Mouse (Mus musculus) gonadal fat pad, adult 2 months (tissue): ENCODE results near the gene Ptgfrn. TPM values are rescaled to one million over a fixed set of nuclear protein-coding genes. Genes with fewer than 3 reads are reported as not detected.
A peak's percentile ranks its signal among the peaks of the same experiment; 100 is the strongest.

Source experiments
- DNase-seq: peaks from one replicate; pipeline ENCODE4 v3.0.0-alpha.2; 2012; ENCODE audit warnings: low read depth
- polyA plus RNA-seq: library from polyadenylated mRNA; depleted of rRNA; stranded (reverse); fragments of >200 nt; gene quantifications from 2 replicates; pipeline ENCODE4 v1.2.3, GENCODE M21; 2012

The Ptgfrn gene
- polyA plus RNA-seq, 1 experiment: 16.0 TPM

DNA sequence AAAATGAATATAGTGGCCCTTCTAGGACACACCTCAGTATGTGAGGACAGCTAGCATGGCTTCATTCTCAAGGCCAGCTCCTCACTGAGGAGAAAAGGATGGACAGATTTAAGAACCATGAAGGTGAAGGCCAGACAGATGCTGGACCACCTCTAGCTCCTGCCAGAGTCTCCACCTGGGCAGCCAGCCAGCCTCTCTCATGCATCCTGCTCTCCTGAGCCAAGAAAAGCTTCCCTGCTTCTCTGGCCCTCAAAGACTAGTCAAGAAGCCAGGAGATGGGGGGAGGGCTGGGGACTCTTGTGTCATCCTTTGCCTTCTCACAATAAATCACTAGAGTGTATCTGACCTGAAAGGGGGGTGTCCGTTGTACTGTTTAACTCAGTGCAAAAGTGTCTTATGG is 31.7 kb downstream of the Ptgfrn start:
- no peak for DNase-seq

DNA sequence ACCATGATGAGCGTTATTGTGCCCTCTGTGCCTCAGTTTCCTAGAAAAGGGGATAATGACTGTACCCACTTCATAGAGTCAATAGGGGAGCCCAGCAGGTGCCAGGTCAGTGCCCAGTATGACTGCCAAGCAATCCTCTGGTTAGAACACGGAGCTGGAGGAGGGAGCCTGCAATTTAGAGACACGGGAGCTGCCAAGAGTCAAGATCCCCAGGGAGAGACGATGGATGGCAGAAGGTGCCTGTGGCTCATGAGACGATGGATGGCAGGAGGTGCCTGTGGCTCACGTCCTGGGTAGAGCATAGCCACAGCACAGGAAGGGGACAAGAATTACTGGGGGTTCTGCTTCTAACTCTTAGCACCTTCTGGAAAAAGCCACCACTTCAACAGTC is 32.4 kb downstream of the Ptgfrn start:
- no peak for DNase-seq

DNA sequence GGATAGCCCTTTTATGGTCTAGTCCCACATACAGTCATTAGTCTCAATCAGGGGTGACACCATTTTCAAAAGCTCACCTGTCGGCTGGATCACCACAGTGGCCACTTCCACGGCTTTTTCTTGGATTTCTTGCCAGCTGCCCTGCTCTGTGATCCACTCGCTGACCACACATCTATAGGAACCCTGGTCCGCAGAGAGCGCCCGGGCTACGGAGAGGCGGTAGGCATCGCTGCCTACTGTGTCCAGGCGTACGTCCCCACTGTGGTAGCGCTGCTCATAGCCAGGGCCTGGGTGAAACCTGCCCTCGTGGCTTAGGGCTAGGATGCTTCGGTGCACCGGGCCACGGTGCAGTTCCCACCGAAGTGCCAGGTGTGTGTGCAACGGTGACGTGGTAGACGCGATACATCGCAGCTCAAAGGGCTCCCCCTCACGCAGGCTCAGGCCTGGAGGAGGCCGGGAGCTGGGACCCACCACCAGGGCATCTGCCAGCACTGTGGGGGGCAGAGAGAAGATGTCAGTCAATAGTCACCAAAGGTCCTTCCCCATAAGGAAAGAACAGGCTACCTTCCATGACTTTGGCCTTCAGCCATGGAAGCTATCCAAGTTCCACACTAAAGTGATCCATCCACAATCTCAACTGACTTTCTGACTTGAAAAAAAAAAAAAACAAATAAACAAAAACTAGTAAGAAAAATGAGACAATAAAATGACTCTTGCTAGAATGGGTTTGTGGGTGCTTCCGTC is 32.9 kb downstream of the Ptgfrn start:
- DNase-seq: no peak

DNA sequence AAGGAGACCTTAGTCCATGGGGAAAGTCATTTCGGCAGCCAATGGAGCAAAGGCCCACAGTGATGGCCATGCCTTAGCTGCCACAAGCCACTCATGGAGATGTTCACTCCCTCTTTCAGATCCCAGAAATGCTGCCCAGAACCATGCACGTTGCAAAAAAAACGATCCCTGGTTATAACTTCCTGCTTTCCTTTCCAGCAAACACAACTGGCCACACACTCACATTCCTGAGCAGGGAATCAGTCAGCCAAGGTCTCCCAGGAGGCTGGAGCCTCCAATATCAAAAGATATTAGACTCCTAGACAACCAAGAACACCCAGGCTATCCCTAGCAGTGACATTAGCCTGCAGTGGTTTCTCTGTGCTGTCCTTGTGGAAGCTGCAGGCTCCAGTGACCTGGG is 34.2 kb downstream of the Ptgfrn start:
- DNase-seq: no peak

DNA sequence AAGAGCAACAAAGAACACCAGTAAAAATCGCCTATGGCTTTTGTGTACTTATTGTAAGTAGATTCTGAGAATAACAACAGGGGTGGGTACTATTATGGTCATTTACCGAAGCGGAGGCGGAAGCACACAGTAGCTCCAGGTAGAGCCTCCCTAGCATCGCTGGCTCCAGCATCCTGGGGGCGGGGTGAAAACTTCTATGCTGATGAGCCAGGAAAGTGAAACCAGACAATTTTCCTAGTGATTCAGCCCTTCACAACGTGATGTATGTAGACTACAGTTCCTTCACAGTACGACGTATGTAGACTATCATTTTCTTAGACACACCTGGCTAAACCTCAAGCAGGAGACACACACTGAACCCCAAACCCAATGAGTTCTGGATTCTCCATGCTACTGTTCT is 36.7 kb downstream of the Ptgfrn start:
- DNase-seq: no peak

DNA sequence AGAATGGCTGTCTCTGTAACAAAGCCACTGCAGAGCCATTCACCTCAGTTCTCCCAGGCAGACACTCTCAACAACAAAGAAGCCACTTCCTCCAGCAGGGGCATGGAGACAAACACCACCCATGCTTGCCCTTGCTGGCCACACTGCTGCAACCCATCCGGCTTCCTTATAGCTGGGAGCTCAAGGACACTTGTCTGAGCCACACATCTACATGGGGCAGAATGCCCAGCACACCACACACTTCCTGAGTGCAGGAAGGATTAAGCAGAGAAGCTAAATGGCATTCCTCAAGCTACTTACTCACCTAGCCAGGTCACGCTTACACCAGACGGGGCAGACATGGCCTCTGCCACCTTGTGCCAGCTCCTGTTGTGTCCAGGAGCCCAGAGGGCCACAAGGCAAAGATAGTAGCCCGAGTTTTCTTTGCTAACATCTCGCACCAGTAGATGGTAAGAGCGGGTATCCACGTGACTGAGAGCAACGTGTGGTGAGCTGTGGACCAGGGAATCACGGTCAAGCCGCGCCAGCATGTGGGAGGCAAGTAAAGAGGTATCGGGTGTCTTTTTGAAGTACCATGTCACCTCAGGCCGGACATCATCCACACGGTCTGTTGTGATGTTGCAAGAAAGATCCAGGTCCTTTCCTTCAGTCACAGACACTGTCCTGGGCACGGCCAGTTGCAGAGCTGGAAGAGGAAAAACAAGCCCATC is 37.4 kb downstream of the Ptgfrn start:
- no peak for DNase-seq

DNA sequence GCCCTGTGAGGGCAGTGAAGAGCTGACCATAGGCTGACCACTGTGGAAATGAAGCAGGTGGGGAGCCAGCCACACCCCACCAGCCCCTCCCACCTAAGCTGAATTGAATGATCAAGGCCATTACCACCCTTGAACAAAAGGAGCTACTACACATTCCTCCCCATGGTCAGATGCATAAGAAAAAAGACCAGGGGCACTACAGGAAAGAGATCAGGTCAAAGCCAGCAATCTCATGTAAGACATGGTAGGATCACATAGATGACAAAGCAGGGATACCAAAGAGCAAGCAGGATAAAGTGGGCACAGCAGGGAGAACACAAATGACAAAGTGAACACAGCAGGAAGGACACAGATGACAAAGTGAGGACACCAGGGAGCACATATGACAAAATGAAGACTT is 38.5 kb downstream of the Ptgfrn start:
- DNase-seq: no peak

DNA sequence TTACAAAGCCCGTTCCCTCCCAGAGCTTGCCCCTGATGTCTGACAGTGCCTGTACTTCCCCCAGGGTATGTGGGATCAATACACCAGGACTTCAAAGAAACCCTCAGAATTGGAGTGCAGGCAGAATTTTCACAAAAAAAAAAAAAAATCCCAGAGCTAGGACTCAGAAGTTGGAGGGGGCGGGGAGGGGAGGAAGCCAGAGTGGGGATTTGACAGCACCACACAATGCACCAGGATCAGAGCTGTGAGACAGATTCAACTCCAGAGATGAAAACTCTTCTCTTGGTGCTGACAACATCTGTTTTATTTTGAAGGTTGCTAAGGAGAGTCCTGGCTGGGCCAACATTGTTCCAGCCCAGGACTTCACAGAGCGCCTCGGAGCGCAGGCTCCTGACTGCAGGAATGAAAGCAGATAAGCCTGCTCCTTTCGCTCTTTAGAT is 39.3 kb downstream of the Ptgfrn start:
- DNase-seq: no peak

DNA sequence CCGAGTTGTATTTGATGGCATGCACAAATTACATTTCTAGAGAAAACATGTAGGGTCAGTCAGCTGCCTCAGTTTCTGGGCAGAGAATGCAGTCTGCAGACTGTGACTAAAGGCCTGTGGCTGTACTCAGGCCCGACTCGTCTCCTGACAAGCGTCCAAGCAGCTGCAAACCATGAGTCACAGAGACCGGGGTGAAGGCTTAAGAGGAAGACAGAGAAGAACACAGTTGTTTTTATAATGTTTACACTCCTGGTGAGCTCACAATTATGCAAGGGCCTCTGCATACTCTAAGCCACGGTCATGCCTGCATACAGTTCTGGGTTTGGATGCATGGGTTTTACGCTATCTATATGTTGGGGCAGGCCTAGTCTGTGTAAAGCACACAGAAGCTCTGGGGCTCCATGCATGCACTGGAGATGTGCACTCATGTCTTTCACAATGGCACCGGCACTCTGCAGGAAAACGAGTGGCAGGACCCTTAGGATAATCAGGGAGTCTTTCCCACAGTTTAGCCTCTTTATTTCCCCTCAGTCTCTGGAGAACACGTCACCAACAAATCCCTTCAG is 39.8 kb downstream of the Ptgfrn start:
- DNase-seq: no peak

DNA sequence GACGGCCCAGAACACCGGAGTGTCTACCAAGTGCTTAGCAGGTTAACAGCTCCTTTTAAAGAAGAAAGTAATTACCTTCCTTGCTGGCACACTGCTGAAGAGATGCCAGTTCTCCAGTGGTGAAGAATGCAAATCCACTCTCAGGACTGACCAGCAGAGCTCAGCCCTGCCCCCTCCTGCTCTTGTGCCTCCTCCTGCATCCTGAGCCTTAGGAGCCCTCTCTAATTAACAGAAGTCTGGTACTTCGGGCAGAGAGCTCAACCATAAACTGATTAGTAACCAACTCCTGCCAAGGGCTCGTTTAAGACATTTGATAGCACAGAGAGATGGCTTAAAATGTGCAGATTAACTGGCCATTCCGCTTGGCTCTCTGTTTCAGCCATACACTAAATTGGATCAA is 41.4 kb downstream of the Ptgfrn start:
- DNase-seq: no peak

DNA sequence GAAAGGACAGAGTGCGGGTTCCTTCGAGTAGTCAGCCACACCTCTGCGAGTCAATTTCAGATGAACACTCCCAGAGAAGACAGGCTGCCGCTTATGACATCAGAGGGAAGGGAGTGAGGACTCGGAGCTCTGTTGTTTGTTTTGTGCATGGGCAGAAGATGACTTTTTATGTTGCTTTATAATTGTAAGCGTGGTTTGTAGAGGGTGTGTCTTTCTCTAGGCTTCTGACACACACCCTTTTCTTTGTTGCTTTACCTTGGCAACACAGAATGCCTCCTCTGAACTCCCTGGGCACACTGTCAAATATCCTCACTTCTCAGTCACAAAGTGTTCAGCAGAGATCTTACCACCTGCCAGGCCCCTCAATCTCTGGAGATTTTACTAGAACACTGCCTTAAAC is 43.9 kb downstream of the Ptgfrn start:
- no peak for DNase-seq

DNA sequence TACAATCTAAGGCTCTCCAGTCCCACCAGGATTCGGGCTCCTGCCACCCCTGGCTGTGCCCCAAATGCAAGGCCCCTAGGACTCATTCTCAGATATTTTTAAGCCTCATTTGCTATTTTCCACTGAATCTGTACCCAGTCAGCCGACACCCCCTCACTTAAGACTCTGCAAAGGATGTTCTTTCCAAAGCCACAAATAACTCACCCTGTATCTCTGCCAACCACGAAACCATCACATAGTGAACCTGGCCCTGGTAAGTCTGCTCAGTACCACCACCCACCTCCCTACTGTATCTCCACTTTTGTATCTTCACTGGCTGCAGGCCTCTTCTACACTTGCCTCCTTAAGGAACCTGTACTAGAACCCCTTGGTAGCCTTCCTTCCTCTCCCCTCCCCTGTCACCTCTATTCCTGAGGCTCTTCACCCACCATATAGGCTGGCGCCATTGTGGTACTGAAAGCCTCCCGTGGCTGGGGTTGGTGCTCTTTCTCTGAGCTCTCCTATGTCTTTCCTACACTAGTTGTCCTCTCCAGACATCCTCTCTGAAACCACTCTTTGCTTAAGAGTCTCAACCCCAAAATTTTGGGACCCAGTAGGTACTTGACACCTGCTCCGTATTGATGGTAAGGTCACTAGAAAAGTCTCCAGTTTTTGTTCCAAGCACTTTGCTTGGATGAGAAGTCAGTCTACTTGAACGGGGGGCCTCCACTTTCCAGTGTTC is 48.1 kb downstream of the Ptgfrn start:
- DNase-seq: no peak

DNA sequence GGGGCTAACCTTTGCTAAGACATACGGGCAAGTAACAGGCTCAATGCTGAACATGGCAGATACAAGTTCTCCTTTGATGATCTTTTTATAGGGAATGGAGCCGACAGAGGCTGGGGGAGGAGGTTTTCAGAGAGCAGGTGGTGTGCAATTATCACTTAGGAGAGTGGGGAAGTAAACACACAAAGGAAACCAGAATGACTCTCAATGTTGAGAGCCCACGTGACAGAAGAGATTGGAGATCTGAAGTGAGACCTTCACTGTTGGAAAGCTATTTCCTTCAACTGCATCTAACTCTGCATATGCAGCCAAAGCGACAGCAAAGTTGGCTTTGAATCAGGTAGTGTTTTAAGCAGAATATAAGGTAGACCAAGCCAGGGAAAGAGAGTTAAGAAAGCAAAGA is 50.9 kb downstream of the Ptgfrn start:
- DNase-seq: no peak

DNA sequence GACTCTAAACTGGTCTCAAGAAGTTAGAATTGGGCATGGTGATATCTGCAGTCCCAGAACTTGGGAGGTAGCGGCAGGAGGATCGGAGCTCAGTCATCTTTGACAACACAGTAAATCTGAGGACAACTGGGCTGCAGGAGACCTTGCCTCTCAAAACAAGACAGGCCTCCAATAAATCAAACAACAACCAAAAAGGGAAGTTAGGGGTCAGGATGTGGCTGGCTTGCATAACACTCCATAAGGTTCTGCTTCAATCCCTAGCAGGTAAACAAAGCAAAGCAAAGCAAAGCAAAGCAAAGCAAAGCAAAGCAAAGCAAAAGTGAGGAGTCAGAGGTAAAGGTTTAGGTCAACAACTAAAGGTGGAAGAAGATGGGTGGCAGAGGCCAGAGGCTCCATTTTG is 51.9 kb downstream of the Ptgfrn start:
- DNase-seq: no peak

DNA sequence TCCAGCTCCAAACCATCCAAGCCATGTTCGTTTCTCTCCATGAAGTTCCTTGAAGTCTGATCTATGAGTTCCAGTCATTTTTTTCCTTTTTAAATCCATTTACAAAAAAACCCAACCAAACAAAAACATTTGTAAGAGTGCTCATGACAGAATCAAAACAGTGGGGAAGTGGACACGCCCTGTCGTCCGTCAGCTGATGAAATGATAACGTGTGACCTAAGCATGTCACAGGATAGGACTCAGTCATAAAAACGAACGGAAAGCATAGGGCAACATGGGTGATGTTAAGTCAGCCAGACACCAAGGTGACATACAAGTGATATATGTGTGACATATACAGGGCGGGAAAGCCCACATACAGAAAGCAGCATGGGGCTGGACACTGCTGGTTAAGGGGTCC is 54.9 kb downstream of the Ptgfrn start:
- no peak for DNase-seq

DNA sequence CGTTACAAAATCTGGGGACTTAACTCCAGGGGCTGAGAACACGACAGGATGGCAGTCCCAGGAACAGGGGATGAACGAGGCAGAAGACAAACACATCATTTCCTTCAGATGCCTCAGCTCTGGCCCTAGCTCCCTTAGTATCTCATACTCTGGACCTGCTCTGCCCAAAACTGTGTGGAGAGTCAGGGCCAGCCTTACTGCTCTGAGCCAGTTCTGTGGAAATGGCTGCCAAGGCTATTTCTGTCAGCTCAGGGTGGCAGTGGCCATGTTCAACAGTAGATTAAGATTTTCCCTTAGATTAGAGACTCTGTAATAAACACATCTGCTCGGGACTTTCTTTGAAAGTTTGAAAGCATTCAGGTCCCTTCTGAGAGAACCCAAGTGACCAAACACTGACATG is 58.5 kb downstream of the Ptgfrn start:
- DNase-seq: no peak

DNA sequence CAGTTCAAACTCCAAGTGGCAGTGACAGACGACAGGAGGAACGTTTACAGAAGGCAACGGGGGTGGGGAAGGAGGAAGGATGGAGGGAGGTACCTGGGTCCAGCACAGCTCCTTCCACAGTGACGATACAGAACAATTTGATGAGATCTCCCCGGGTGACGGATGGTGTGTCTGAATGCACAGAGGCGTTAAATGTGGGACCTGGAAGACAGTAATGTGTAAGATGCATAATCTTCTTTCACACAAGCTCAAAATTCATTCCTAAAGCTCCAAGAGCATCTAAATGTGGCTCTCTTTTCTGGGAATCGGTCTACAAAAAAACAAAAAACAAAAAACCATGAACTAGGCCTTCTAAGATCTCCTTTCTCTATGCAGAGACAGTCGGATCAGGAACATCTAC is 60.1 kb downstream of the Ptgfrn start:
- no peak for DNase-seq

DNA sequence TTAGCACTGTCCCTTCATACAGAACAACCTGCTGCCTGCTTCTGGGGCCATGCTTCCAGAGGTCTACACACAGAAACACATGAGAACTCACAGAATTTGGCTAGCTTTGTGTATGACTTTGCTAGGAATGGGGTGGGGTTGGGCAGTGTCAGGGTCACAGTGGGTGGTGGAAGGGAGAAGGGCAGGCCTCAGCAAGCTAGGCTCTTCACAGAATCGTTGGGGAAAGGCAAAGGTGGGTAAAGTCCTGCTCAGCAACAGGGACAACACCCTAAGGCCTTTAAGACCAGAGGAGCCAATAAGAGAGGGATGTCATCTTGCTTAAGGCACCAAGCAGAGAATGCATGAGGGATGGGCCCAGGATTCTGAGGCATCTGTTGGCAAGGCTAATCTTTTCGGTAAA is 61.3 kb downstream of the Ptgfrn start:
- DNase-seq: no peak

DNA sequence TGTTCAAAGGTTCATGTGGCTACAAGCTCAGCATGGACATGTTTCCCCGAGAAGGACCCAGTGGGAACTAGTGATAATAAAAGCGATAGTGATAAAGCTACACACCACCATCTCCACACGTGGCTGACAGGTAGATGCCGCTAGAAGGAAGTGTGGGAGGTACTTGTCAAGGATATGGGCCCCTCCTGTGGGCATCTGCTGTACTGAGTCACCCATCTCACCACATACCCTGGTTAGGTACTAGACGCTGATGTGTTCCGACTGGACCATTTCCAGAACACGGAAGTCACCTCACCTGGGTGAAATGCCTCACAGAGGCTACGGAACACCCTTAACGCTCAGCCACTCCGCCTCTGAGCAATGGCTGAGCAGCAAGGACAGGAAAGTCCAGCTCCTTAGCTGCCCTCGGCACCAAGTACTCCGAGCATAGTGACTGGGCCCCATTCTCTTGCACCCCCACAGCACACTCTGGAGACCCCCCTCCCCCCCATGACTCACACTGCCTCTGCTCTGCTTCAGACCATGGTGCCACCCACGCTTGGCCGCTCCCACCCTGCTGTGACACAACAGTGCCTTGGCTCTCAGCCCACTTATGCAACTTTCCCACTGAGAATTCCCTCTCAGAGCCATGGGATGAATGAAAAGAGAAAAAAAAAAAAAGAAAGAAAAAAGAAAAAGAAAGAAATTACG is 62.3 kb downstream of the Ptgfrn start:
- peak; percentile 40 for DNase-seq

DNA sequence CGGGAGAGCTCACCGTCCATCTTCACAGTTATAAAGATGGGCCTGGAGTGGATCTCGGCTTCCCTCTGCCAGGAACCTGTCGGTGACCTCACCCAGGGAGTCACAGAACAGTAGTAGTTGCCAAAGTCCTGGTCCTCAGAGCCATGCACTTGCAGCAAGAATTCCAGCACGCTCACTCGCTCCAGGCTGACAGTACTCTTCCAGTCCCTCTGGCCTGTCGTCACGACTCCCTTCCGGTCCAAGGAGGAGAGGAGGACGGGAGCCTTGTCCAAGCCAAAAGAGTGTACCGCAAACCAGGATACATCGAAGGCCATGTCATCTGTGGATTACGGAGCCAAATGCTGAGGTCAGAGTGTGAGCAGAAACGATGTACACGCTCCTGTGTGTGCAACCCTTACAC is 64.6 kb downstream of the Ptgfrn start:
- DNase-seq: peak; percentile 31

DNA sequence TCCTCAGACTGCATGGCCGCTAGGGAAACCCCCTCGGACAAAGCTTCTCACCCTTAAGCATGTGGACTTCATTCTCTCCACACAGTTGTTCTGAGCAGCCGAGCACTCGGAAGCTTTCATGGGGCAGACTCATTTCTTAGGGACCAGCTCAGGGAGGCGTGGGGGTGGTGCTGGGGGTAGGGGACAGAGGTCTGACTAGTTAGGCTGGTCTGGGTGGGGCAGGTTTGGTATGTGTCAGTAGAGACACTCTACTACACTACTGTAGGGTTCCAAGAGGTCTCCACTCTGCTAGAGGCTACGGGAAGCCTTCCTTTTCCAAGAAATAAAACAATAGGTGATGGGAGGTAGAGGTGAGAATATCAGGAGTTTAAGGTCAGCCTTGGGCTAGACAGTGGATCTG is 65.4 kb downstream of the Ptgfrn start:
- DNase-seq: no peak

DNA sequence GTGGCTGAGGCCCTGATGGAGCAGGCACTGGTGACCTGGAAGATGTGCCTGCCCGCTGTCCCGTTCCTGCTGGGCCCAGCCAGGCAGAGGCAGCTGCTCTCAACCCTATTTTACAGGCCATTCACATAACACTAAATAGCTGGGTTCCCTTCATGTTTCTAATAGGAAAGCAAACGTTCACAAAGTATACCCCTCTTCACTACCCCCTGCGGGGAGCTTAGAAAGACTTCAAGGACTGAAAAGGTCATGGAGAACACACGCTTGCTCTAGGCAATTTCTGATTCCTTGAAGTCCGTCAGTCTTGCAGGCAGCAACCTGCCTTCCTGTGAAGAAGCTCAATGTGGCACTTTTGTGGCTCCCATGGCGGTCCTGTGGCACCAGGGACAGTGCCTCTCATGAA is 68.1 kb downstream of the Ptgfrn start:
- no peak for DNase-seq
